Mouse (Mus musculus) ovary, postnatal 14 days (tissue): ENCODE results near the gene Rab11fip5.
A peak's percentile ranks its signal among the peaks of the same experiment; 100 is the strongest.

Experiments used
- DNase-seq: peaks from one replicate; pipeline ENCODE4 v3.0.0; 2022; ENCODE audit warnings: low spot score

Rab11fip5 gene

DNA sequence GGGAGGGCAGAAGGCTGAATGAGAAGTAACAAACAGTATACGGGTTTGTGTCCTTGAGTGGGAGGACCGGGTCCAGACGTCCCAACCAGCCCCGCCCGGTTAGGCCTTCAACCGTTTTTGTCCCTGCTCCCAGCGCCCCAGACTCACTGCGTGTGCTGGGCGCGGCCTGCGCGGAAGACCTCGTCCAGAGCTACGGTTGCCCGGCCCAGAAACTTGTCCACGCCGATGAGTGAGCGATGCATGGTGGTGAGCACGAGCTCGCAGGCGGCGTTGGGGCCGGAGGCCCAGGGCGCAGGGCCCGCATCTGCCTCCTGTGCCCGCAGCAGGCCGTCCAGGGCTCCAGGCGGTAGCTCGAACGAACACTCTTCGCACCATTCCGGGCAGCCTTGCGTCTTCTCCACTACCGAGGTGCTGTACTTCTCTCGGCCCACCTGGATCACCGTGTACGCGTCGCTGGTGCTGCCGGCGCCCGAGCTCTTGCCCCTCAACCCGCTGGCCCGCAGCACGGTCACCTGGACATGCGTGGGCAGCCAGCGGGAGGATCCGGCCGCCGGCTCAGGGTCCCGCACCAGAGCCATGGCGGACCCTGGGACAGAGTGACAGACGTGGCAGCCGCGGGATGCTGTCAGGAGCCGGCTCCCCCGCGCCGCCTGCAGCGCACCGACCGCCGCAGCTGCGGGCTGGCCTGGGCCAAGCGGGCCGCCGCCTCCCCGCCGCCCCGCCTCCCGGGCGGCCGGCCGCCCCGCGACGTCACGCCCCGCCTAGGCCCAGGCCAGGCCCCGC lies at the start of gene Rab11fip5:
Rab11fip5 (minus strand) TSS at position 684 of the 783 bp plus-strand sequence.
- DNase-seq = no peak

- DNase-seq = no peak
Observed at GRCm38 (mm10) chr6:85423836-85424379, 49.5 kb upstream of the Rab11fip5 start, which contains the start of gene Noto. Noto (plus strand) TSS chr6:85423886.

DNA sequence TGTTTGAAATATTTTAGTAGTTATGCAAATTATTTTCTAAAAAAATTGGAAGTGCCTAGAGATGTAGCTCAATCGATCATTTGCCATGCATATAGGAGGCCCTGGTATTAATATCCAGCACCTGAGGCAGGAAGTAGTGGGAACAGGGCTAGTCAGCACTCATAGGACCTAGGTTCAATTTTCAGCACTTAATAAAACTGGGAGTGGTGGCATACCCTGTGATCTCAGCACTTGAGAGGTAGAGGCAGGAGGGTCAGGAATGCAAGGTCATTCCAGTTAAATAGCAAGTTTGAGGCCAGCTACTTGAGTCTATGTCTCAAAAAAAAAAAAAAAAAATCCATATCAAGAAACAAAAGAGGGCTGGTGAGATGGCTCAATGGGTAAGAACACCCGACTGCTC lies 44.7 kb upstream of the Rab11fip5 start:
- no peak for DNase-seq

GRCm38 (mm10) chr6:85415829-85416228 lies 41.4 kb upstream of the Rab11fip5 start:
- no peak for DNase-seq

GRCm38 (mm10) chr6:85410771-85411273 lies 36.4 kb upstream of the Rab11fip5 start:
- peak; percentile 47 for DNase-seq

GRCm38 (mm10) chr6:85409003-85409402 lies 34.6 kb upstream of the Rab11fip5 start:
- no peak for DNase-seq

GRCm38 (mm10) chr6:85403039-85403438 lies 28.6 kb upstream of the Rab11fip5 start:
- DNase-seq = no peak

GRCm38 (mm10) chr6:85402613-85403012 lies 28.2 kb upstream of the Rab11fip5 start:
- DNase-seq = no peak

- no peak for DNase-seq
Observed at GRCm38 (mm10) chr6:85399715-85400114, 25.3 kb upstream of the Rab11fip5 start.

DNA sequence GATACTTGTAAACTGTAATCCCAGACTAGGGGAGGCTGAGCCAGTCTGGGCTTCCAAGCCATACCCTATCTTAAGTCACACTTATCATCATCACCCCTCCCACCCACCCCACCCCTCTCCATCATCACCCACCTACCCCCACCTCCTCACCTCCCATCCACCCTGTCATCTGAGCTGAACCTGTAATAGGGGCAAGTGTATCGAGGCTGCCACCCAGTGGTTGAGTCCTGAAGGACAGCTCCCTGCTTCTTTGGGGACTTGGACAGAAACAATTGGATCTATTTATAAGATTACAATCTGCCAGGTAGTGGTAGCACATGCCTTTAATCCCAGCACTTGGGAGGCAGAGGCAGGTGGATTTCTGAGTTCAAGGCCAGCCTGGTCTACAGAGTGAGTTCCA lies 22.7 kb upstream of the Rab11fip5 start:
- DNase-seq = no peak

DNA sequence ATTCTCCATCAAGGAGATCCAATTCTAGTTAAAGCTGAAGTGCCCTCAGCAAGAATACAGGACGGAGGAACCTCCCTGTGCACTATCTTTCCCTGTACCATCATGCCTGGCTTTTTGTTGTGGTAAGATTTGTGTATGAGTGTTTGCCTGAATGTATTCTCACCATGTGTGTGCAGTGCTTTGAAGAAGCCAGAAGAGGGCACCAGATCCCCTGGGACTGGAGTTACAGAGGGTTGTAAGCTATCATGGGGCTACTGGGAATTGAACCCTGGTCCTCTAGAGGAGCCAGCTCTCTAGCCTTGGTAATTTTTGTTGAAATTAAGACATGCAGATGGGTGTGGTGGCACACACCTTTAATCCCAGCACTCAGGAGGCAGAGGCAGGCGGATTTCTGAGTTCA lies 20.9 kb upstream of the Rab11fip5 start:
- DNase-seq = no peak

GRCm38 (mm10) chr6:85391803-85392202 lies 17.4 kb upstream of the Rab11fip5 start:
- peak; percentile 65 for DNase-seq

DNA sequence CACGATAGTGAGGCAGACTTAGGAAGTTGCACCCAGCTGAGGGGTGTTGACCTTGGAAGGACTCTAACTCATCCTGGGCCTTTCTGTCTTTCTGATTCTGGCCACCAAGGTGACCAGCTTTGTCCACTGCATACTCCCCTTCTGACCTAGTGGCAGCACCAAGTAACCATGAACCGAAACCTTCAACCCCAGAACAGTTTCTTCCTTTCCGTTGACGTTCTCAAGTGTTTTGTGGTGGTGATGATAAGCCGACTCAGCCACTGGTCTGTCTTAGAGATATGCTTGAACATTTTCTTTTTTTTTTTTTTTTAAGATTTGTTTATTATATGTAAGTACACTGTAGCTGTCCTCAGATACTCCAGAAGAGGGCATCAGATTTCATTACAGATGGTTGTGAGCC lies 14.2 kb upstream of the Rab11fip5 start:
- no peak for DNase-seq

DNA sequence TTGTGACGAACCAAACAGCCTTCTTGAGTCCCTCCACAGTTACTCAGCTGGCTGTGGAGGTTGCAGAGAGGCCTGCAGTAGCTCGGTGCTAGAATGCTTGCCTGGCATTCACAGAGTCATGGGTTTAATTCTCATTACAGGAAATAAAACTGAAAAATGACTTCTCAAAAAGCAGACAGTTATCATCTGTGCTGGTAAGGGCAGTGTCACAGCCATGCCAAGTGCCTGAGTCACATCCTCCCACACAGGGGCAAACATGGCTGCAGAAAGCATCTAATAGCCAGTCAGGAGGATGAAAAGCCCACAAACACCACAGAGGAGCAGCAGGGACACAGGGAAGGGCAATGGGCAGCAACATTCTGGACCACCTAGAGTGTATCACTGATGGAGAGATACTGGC lies 8.4 kb upstream of the Rab11fip5 start:
- DNase-seq = no peak

DNA sequence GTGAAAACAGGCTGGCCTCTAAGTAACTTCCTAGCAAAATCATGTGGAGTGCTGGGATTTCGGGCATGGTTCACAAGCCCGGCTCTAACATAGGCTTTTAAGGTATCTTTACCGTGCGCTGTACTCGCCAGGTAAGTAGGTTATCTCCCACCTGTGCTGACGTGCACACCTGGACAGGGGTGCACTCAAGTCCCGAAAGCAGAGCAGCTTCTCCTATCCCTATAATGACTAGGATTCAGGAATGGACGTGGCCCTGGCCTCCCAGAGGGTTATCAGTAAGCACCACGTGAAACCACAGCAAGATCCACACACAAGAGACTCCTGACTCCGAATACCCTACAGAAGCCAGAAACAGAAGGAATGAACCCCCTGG lies 7.2 kb upstream of the Rab11fip5 start:
- no peak for DNase-seq

GRCm38 (mm10) chr6:85380901-85381647 lies 6.6 kb upstream of the Rab11fip5 start:
- DNase-seq = no peak

DNA sequence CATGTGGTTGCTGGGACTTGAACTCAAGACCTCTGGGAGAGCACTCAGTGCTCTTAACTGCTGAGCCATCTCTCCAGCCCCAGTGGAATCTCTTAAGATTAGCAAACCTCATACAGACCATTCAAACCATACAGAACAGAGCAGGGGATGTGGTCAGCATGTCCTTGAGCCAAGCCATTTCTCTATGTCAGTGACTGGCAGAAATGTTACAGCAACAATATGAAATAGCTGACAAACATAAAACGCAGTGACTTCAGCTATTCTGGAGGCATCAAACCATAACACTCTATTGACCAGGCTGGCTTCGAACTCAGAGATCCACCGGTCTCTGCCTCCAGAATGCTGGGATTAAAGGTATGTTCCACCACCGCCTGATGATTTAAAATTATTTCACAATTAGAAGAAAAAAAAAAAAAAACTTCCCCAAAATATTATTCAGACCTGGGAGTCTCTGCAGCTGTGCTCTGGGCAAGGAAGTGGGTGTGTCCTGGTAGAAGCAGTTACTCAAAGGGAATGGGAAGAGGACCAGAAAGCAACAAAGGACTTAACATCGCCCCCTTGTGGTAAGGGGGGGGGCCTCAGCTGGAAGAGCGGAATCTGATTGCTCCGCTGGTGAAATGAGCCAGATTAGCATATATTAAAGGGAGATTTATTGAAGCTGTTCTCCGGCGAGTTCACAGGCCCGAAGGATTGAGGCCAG lies 5.9 kb upstream of the Rab11fip5 start:
- DNase-seq = peak; percentile 77

GRCm38 (mm10) chr6:85378629-85379028 lies 4.2 kb upstream of the Rab11fip5 start:
- no peak for DNase-seq

GRCm38 (mm10) chr6:85377876-85378275 lies 3.4 kb upstream of the Rab11fip5 start:
- no peak for DNase-seq

- no peak for DNase-seq
Observed at GRCm38 (mm10) chr6:85377066-85377734, 2.8 kb upstream of the Rab11fip5 start.

GRCm38 (mm10) chr6:85374734-85375114 lies 290 bp upstream of the Rab11fip5 start:
- DNase-seq = peak; percentile 88
